Mouse (Mus musculus): ENCODE data around the gene St6galnac6.

Gene St6galnac6

GRCm38 (mm10) chr2:32599409-32599808 is at the start of gene St6galnac6:
Gene St6galnac6, plus strand, starts transcription at chr2:32599709.
- DNase-seq = no peak

- DNase-seq = no peak
These were observed 49.7 kb upstream of the St6galnac6 start for GRCm38 (mm10) chr2:32549764-32550163.

GRCm38 (mm10) chr2:32551236-32551635 is 48.3 kb upstream of the St6galnac6 start:
- DNase-seq = no peak

- DNase-seq = no peak
These were observed 45.8 kb upstream of the St6galnac6 start for GRCm38 (mm10) chr2:32553592-32554148.

- DNase-seq = no peak
These were observed 44.0 kb upstream of the St6galnac6 start for GRCm38 (mm10) chr2:32555484-32555883.

- no peak for DNase-seq
These were observed 43.5 kb upstream of the St6galnac6 start for GRCm38 (mm10) chr2:32556019-32556418.

GRCm38 (mm10) chr2:32559570-32559969 is 39.9 kb upstream of the St6galnac6 start:
- no peak for DNase-seq

GRCm38 (mm10) chr2:32566536-32567063 is 32.9 kb upstream of the St6galnac6 start:
- peak; percentile 37 to 65 for DNase-seq

GRCm38 (mm10) chr2:32568149-32568548 is 31.4 kb upstream of the St6galnac6 start:
- DNase-seq = no peak

- no peak for DNase-seq
These were observed 30.6 kb upstream of the St6galnac6 start for GRCm38 (mm10) chr2:32568941-32569340.

GRCm38 (mm10) chr2:32570698-32571494 is 28.6 kb upstream of the St6galnac6 start, which contains the start of gene Dpm2:
Gene Dpm2, plus strand, starts transcription at chr2:32570858.
- peak; percentile 82 to 83 for DNase-seq

- no peak for DNase-seq
These were observed 27.3 kb upstream of the St6galnac6 start for GRCm38 (mm10) chr2:32572196-32572595.

GRCm38 (mm10) chr2:32574497-32574896 is 25.0 kb upstream of the St6galnac6 start, which contains the start of gene Pip5kl1:
Gene Pip5kl1, plus strand, starts transcription at chr2:32574797.
- DNase-seq = no peak

GRCm38 (mm10) chr2:32574901-32575585 is 24.5 kb upstream of the St6galnac6 start:
- DNase-seq = peak; percentile 38 to 67

- no peak for DNase-seq
These were observed 23.8 kb upstream of the St6galnac6 start, which contains the start of gene 9430097D07Rik for GRCm38 (mm10) chr2:32575586-32576160. Gene 9430097D07Rik, minus strand, starts transcription at chr2:32575684.

- no peak for DNase-seq
These were observed 23.0 kb upstream of the St6galnac6 start for GRCm38 (mm10) chr2:32576532-32576931.

- no peak for DNase-seq
These were observed 21.1 kb upstream of the St6galnac6 start for GRCm38 (mm10) chr2:32578146-32579046.

GRCm38 (mm10) chr2:32581450-32582095 is 17.9 kb upstream of the St6galnac6 start:
- no peak for DNase-seq

GRCm38 (mm10) chr2:32582830-32583799 is 16.4 kb upstream of the St6galnac6 start:
- DNase-seq = peak; percentile 50 to 66

- no peak for DNase-seq
These were observed 14.3 kb upstream of the St6galnac6 start for GRCm38 (mm10) chr2:32585149-32585714.
